Mouse (Mus musculus) lung, embryonic 14.5 days (tissue): ENCODE data around the gene Srpr. TPM values are rescaled to one million over a fixed set of nuclear protein-coding genes. Genes with fewer than 3 reads are reported as not detected.

Experiments
- ATAC-seq: fragments of 200-750 bp; cut with Nextera tagmentation; 2 replicates; pipeline ENCODE4 v1.8.0; 2017; ENCODE audit warnings: mild to moderate bottlenecking, moderate TSS enrichment, moderate library complexity; ENCODE audit not compliant: insufficient read depth
- DNase-seq: peaks from one replicate; pipeline ENCODE4 v3.0.0-alpha.2; 2015
- H3K27ac ChIP-seq: fragments of 300-500 bp; sonication (generic); 2 replicates; pipeline ENCODE4 v1.5.1; 2014; ENCODE audit warnings: low read depth, mild to moderate bottlenecking, moderate library complexity
- H3K27me3 ChIP-seq: fragments of 300-500 bp; sonication (generic); 2 replicates; pipeline ENCODE4 v1.6.1; 2014; ENCODE audit warnings: low read length, control low read depth; ENCODE audit not compliant: insufficient read depth
- H3K36me3 ChIP-seq: fragments of 300-500 bp; sonication (generic); 2 replicates; pipeline ENCODE4 v1.6.1; 2014; ENCODE audit warnings: control low read depth; ENCODE audit not compliant: insufficient read depth
- H3K4me1 ChIP-seq: fragments of 300-500 bp; sonication (generic); 2 replicates; pipeline ENCODE4 v1.6.1; 2014; ENCODE audit warnings: antibody characterized with exemption, control low read depth; ENCODE audit not compliant: insufficient read depth
- H3K4me2 ChIP-seq: fragments of 300-500 bp; sonication (generic); 2 replicates; pipeline ENCODE4 v1.6.1; 2014; ENCODE audit warnings: mild to moderate bottlenecking
- H3K4me3 ChIP-seq: fragments of 300-500 bp; sonication (generic); 2 replicates; pipeline ENCODE4 v1.5.1; 2014; ENCODE audit warnings: low read depth, low read length
- H3K9ac ChIP-seq: fragments of 300-500 bp; sonication (generic); 2 replicates; pipeline ENCODE4 v1.6.1; 2014
- H3K9me3 ChIP-seq: fragments of 300-500 bp; sonication (generic); 2 replicates; pipeline ENCODE4 v1.6.1; 2016; ENCODE audit warnings: low read depth, low read length, control low read depth
- CTCF ChIP-seq: IDR thresholded peaks from 2 replicates; pipeline ENCODE4 v1.5.1; 2016; ENCODE audit warnings: antibody characterized with exemption, low read depth
- WGBS: fragments of 180-500 bp; shearing (Covaris S2); extraction: QIAGEN DNeasy Blood & Tissue Kit; methylation state at CpG from one replicate; pipeline ENCODE4 v1.1.7; 2014; 5-methylcytosine and 5-hydroxymethylcytosine counted together
- polyA plus RNA-seq: library from polyadenylated mRNA; unstranded; fragments of >200 nt; fragmentation: Nextera tagmentation; extraction: Ambion mirVana; gene quantifications from 2 replicates; pipeline ENCODE4 v1.2.1, GENCODE M21; 2014

The Srpr gene
- polyA plus RNA-seq, 1 experiment from 2014 or later = 133 TPM

GRCm38 (mm10) chr9:35262418-35262817 is 62.4 kb downstream of the Srpr start:
- WGBS = 75% methylated on average over 4 of the region's 4 CpGs

GRCm38 (mm10) chr9:35263431-35263830 is 63.5 kb downstream of the Srpr start:
- WGBS = 88% methylated on average over 2 of the region's 2 CpGs
- H3K4me1 ChIP-seq = no peaks in the 10 kb centered on the region; the same call in 1 of the 2 replicates

More at GRCm38 (mm10) chr9:35262418-35262817, 62.4 kb downstream of the Srpr start:
- no peak overlapping the region for H3K27ac ChIP-seq
- H3K9me3 ChIP-seq = no peaks in the 10 kb centered on the region
- no peak overlapping the region for H3K9ac ChIP-seq
- H3K27me3 ChIP-seq = no peaks in the 10 kb centered on the region
- ATAC-seq = no peak
- H3K4me1 ChIP-seq = no peaks in the 10 kb centered on the region; the same call in 1 of the 2 replicates
- TF ChIP-seq CTCF = no peak
- H3K36me3 ChIP-seq = no peaks in the 10 kb centered on the region
- no peak for DNase-seq
- H3K4me3 ChIP-seq = no peak overlapping the region
- H3K4me2 ChIP-seq = no peak overlapping the region

GRCm38 (mm10) chr9:35264509-35264908 is 64.5 kb downstream of the Srpr start:
- WGBS = 49% methylated on average over 3 of the region's 3 CpGs
- Histone ChIP-seq H3K4me1 (no peaks in the 10 kb centered on the region; the same call in 1 of the 2 replicates), H3K27me3 (no peaks in the 10 kb centered on the region), H3K27ac (no peak overlapping the region), H3K9ac (no peak overlapping the region), H3K9me3 (no peaks in the 10 kb centered on the region), H3K36me3 (no peaks in the 10 kb centered on the region), H3K4me2 (no peak overlapping the region), H3K4me3 (no peak overlapping the region)
- DNase-seq (no peak), ATAC-seq (no peak)
- TF ChIP-seq CTCF = no peak

More at GRCm38 (mm10) chr9:35263431-35263830, 63.5 kb downstream of the Srpr start:
- ATAC-seq (no peak), DNase-seq (no peak)
- no peaks in the 10 kb centered on the region for H3K27me3 ChIP-seq
- H3K9me3 ChIP-seq = no peaks in the 10 kb centered on the region
- H3K36me3 ChIP-seq = no peaks in the 10 kb centered on the region
- H3K27ac ChIP-seq = no peak overlapping the region
- H3K9ac ChIP-seq = no peak overlapping the region
- no peak overlapping the region for H3K4me3 ChIP-seq
- TF ChIP-seq CTCF = no peak
- no peak overlapping the region for H3K4me2 ChIP-seq

- Histone ChIP-seq H3K4me2 (peak within 1 kb of the TSS; percentile 90), H3K4me1 (no peaks in the 10 kb centered on the region; the same call in 1 of the 2 replicates), H3K27me3 (no peaks in the 10 kb centered on the region), H3K36me3 (peaks cover 8% of the 10 kb centered on the region), H3K9me3 (no peaks in the 10 kb centered on the region), H3K4me3 (peak within 1 kb of the TSS; percentile 75), H3K9ac (peak within 1 kb of the TSS; percentile 77), H3K27ac (no peak within 1 kb of the TSS)
- no peak for TF ChIP-seq CTCF
- DNase-seq (peak; percentile 96), ATAC-seq (peak; percentile 97)
- WGBS = under 1% methylated on average over 62 of the region's 62 CpGs
Measured at GRCm38 (mm10) chr9:35267146-35267975, 67.4 kb downstream of the Srpr start, which contains the start of the genes Fam118b and Rpusd4. Fam118b (minus strand) TSS chr9:35267805. Rpusd4 (plus strand) TSS chr9:35267865.

GRCm38 (mm10) chr9:35267976-35268715 is 68.2 kb downstream of the Srpr start:
- ATAC-seq (peak; percentile 65), DNase-seq (peak; percentile 23)
- WGBS = 1% methylated on average over 21 of the region's 21 CpGs
- Histone ChIP-seq H3K4me2 (peak overlapping the region; percentile 90), H3K36me3 (peaks cover 15% of the 10 kb centered on the region), H3K27me3 (no peaks in the 10 kb centered on the region), H3K9ac (peak overlapping the region; percentile 77), H3K4me3 (peak overlapping the region; percentile 75), H3K4me1 (no peaks in the 10 kb centered on the region; the same call in 1 of the 2 replicates), H3K27ac (no peak overlapping the region), H3K9me3 (no peaks in the 10 kb centered on the region)
- TF ChIP-seq CTCF = no peak

GRCm38 (mm10) chr9:35277855-35278365 is 77.9 kb downstream of the Srpr start:
- ATAC-seq = no peak
- peaks cover 46% of the 10 kb centered on the region for H3K36me3 ChIP-seq
- H3K9me3 ChIP-seq = no peaks in the 10 kb centered on the region
- WGBS = 74% methylated on average over 3 of the region's 3 CpGs
- H3K27me3 ChIP-seq = no peaks in the 10 kb centered on the region
- TF ChIP-seq CTCF = no peak
- no peak overlapping the region for H3K4me2 ChIP-seq
- H3K4me1 ChIP-seq = no peaks in the 10 kb centered on the region
- H3K4me3 ChIP-seq = no peak overlapping the region
- H3K9ac ChIP-seq = no peak overlapping the region
- no peak for DNase-seq
- no peak overlapping the region for H3K27ac ChIP-seq
